Mouse (Mus musculus): ENCODE measurements around the gene Gng12.

- no peak for TF ChIP-seq POLR2A (IDR thresholded peaks at IDR 0.05; ENCODE audit: insufficient read depth, low read length)
- TF ChIP-seq CTCF (IDR thresholded peaks at IDR 0.05; ENCODE audit: low read depth, low read length), result no peak
These were observed 48.2 kb downstream of the Gng12 start for GRCm38 (mm10) chr6:66944190-66945003.
